Mouse (Mus musculus) hindbrain, embryonic 15.5 days (tissue): ENCODE results near the gene Slc13a4. TPM values are rescaled to one million over a fixed set of nuclear protein-coding genes. Genes with fewer than 3 reads are reported as not detected.
A peak's percentile ranks its signal among the peaks of the same experiment; 100 is the strongest.

Experiments used
- ATAC-seq: fragments of 200-750 bp; cut with Nextera tagmentation; 2 replicates; pipeline ENCODE4 v1.8.0; 2017; ENCODE audit warnings: low read depth, moderate number of reproducible peaks, moderate TSS enrichment; ENCODE audit not compliant: low FRiP score
- H3K27ac ChIP-seq: fragments of 300-500 bp; sonication (generic); replicated peaks from 2 replicates; pipeline ENCODE4 v1.5.1; 2015; ENCODE audit warnings: mild to moderate bottlenecking, inconsistent platforms
- H3K27me3 ChIP-seq: fragments of 300-500 bp; sonication (generic); 2 replicates; pipeline ENCODE4 v1.6.1; 2015; ENCODE audit warnings: control low read depth, inconsistent platforms
- H3K36me3 ChIP-seq: fragments of 300-500 bp; sonication (generic); 2 replicates; pipeline ENCODE4 v1.6.1; 2015; ENCODE audit warnings: control low read depth, inconsistent platforms
- H3K4me1 ChIP-seq: fragments of 300-500 bp; sonication (generic); replicated peaks from 2 replicates; pipeline ENCODE4 v1.6.1; 2015; ENCODE audit warnings: control low read depth, inconsistent platforms
- H3K4me2 ChIP-seq: fragments of 300-500 bp; sonication (generic); 2 replicates; pipeline ENCODE4 v1.6.1; 2015; ENCODE audit warnings: moderate library complexity, mild to moderate bottlenecking, inconsistent platforms
- H3K4me3 ChIP-seq: fragments of 300-500 bp; sonication (generic); 2 replicates; pipeline ENCODE4 v1.5.1; 2015; ENCODE audit warnings: mild to moderate bottlenecking, inconsistent platforms
- H3K9ac ChIP-seq: fragments of 300-500 bp; sonication (generic); 2 replicates; pipeline ENCODE4 v1.6.1; 2015; ENCODE audit warnings: inconsistent platforms
- H3K9me3 ChIP-seq: fragments of 300-500 bp; sonication (generic); 2 replicates; pipeline ENCODE4 v1.6.1; 2016; ENCODE audit warnings: control low read depth, inconsistent platforms
- WGBS: fragments of 180-500 bp; shearing (Covaris S2); methylation state at CpG from one replicate; pipeline ENCODE4 v1.1.7; 2015; 5-methylcytosine and 5-hydroxymethylcytosine counted together
- polyA plus RNA-seq: library from polyadenylated mRNA; unstranded; fragments of >200 nt; fragmentation: Nextera tagmentation; extraction: Ambion mirVana; gene quantifications from 2 replicates; pipeline ENCODE4 v1.2.1, GENCODE M21; 2015

Gene Slc13a4
- polyA plus RNA-seq, 1 experiment from 2014 or later = 7.5 TPM

GRCm38 (mm10) chr6:35298323-35298722 is 9.6 kb downstream of the Slc13a4 start:
- H3K4me1 ChIP-seq = peaks cover 5% of the 10 kb centered on the region; the same call in 1 of the 2 replicates
- no peak for ATAC-seq
- WGBS = 91% methylated on average over 6 of the region's 6 CpGs
- no peaks in the 10 kb centered on the region for H3K9me3 ChIP-seq
- no peak overlapping the region for H3K4me2 ChIP-seq
- no peak overlapping the region for H3K27ac ChIP-seq
- H3K9ac ChIP-seq = no peak overlapping the region
- no peaks in the 10 kb centered on the region for H3K27me3 ChIP-seq
- no peak overlapping the region for H3K4me3 ChIP-seq
- no peaks in the 10 kb centered on the region for H3K36me3 ChIP-seq

DNA sequence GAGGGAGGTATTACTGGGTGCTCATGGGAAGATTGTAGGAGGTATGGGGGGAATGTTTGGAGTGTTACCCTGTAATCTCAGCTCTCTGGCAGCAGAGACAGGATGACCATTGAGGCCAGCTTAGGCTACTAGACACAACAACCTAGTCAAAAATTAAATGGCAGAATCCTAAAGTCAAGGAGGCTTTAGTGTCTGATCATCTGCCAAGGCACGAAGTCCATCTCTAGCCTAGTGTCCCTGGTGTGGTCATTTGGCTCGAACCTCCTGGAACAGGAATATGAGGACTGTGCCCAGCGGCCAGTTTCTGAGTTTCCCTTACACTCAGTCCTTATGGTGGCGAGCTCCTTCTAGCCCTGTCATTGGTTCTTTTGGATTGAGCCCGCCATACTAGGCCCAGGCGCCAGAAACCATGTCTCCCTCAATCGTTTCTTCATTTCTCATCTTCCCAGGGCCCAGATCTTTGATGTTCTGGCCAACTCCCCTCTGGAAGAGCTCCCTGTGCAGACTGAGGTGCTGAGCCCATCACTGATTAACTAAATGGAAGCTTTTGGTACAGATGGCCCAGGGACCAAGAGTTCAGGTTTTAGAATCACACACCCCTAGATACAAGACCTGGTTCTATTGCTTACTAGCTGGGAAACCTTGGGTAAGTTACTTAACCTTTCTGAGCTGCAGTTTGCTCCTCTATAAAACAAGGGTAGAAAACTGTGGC is 10.3 kb downstream of the Slc13a4 start:
- no peaks in the 10 kb centered on the region for H3K27me3 ChIP-seq
- H3K9me3 ChIP-seq = no peaks in the 10 kb centered on the region
- no peak overlapping the region for H3K4me2 ChIP-seq
- H3K36me3 ChIP-seq = no peaks in the 10 kb centered on the region
- H3K4me1 ChIP-seq = peaks cover 5% of the 10 kb centered on the region; the same call in 1 of the 2 replicates
- H3K4me3 ChIP-seq = no peak overlapping the region
- no peak overlapping the region for H3K27ac ChIP-seq
- WGBS = 92% methylated on average over 7 of the region's 7 CpGs
- no peak overlapping the region for H3K9ac ChIP-seq
- no peak for ATAC-seq

DNA sequence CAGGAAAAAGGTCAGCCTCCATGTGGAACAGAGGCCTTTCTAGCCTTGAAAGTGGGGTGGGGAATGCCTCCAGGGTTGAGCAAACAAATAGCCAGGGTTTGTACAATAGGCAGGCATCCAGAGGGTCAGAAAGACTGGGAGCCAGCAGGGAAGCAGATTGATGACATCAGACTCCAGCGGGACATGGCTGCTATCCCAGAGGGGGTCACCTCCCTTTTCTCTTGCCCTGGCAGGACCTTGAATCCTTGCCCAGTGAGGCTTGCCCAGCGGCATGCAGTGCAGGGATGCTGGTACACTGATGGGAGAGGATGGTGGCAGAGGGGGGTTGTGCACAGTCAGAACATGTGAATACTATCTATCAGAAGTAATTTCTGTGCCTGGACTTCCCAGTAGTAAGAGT is 10.9 kb downstream of the Slc13a4 start:
- H3K27ac ChIP-seq = no peak overlapping the region
- H3K27me3 ChIP-seq = no peaks in the 10 kb centered on the region
- peak; percentile 67; the same call in 1 of the 2 replicates for ATAC-seq
- no peaks in the 10 kb centered on the region for H3K36me3 ChIP-seq
- H3K4me1 ChIP-seq = peaks cover 5% of the 10 kb centered on the region; the same call in 1 of the 2 replicates
- no peak overlapping the region for H3K4me3 ChIP-seq
- H3K9ac ChIP-seq = no peak overlapping the region
- no peaks in the 10 kb centered on the region for H3K9me3 ChIP-seq
- H3K4me2 ChIP-seq = no peak overlapping the region
- WGBS = 30% methylated on average over 2 of the region's 2 CpGs

- WGBS = 53% methylated on average over 2 of the region's 2 CpGs
- Histone ChIP-seq H3K27me3 (no peaks in the 10 kb centered on the region), H3K4me2 (no peak overlapping the region), H3K27ac (no peak overlapping the region), H3K36me3 (no peaks in the 10 kb centered on the region), H3K4me3 (no peak overlapping the region), H3K9ac (no peak overlapping the region), H3K4me1 (peaks cover 5% of the 10 kb centered on the region; the same call in 1 of the 2 replicates), H3K9me3 (no peaks in the 10 kb centered on the region)
- no peak for ATAC-seq
Observed at GRCm38 (mm10) chr6:35294964-35295363, 13.0 kb downstream of the Slc13a4 start.

- H3K27ac ChIP-seq = no peak overlapping the region
- no peaks in the 10 kb centered on the region for H3K36me3 ChIP-seq
- no peak overlapping the region for H3K4me2 ChIP-seq
- H3K27me3 ChIP-seq = no peaks in the 10 kb centered on the region
- H3K4me1 ChIP-seq = peaks cover 14% of the 10 kb centered on the region
- ATAC-seq = no peak
- no peak overlapping the region for H3K4me3 ChIP-seq
- 92% methylated on average over 8 of the region's 8 CpGs for WGBS
- H3K9ac ChIP-seq = no peak overlapping the region
- H3K9me3 ChIP-seq = no peaks in the 10 kb centered on the region
Observed at GRCm38 (mm10) chr6:35289676-35290075, 18.3 kb downstream of the Slc13a4 start.

DNA sequence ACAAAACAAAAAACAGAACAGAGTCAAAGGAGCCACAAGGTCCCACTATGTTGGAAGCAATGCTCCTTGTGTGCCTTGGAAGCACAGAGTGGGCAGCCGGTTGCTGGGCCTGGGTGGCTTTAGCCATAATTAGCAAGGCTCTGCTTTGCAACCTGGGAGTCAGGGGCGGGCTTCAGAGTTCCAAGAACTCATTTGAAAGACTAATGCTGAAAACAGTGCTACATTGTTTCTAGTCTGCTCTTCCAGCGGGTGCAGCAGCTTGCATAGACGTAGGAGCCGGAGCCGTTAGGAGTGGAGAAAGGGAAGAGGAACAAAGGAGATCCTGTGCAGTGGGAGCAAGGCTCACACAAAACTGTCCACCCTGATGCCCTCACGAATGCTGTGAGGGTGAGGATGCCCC is 19.0 kb downstream of the Slc13a4 start:
- H3K9me3 ChIP-seq = no peaks in the 10 kb centered on the region
- peaks cover 14% of the 10 kb centered on the region for H3K4me1 ChIP-seq
- H3K4me2 ChIP-seq = no peak overlapping the region
- H3K36me3 ChIP-seq = no peaks in the 10 kb centered on the region
- 20% methylated on average over 7 of the region's 7 CpGs for WGBS
- H3K9ac ChIP-seq = no peak overlapping the region
- no peaks in the 10 kb centered on the region for H3K27me3 ChIP-seq
- peak; percentile 72 for ATAC-seq
- no peak overlapping the region for H3K4me3 ChIP-seq
- peak overlapping the region; percentile 53; the same call in 1 of the 2 replicates for H3K27ac ChIP-seq

- 49% methylated on average over 11 of the region's 11 CpGs for WGBS
- Histone ChIP-seq H3K27me3 (no peaks in the 10 kb centered on the region), H3K4me2 (peak overlapping the region; percentile 15; the same call in 1 of the 2 replicates), H3K9me3 (no peaks in the 10 kb centered on the region), H3K9ac (no peak overlapping the region), H3K36me3 (no peaks in the 10 kb centered on the region), H3K4me3 (no peak overlapping the region), H3K27ac (peak overlapping the region; percentile 53; the same call in 1 of the 2 replicates), H3K4me1 (peaks cover 14% of the 10 kb centered on the region)
- peak; percentile 71 for ATAC-seq
Observed at GRCm38 (mm10) chr6:35288114-35288761, 19.7 kb downstream of the Slc13a4 start.

- ATAC-seq = no peak
- WGBS = 83% methylated on average over 10 of the region's 10 CpGs
Observed at GRCm38 (mm10) chr6:35279306-35279705, 28.6 kb downstream of the Slc13a4 start.

GRCm38 (mm10) chr6:35277903-35278587 is 29.9 kb downstream of the Slc13a4 start:
- WGBS = 70% methylated on average over 10 of the region's 10 CpGs
- Histone ChIP-seq H3K9me3 (no peaks in the 10 kb centered on the region), H3K9ac (no peak overlapping the region), H3K27ac (no peak overlapping the region), H3K4me3 (no peak overlapping the region), H3K4me2 (no peak overlapping the region), H3K27me3 (no peaks in the 10 kb centered on the region), H3K4me1 (no peaks in the 10 kb centered on the region), H3K36me3 (no peaks in the 10 kb centered on the region)
- no peak for ATAC-seq

More at GRCm38 (mm10) chr6:35279306-35279705, 28.6 kb downstream of the Slc13a4 start:
- no peaks in the 10 kb centered on the region for H3K36me3 ChIP-seq
- H3K4me1 ChIP-seq = no peaks in the 10 kb centered on the region
- H3K9me3 ChIP-seq = no peaks in the 10 kb centered on the region
- no peak overlapping the region for H3K27ac ChIP-seq
- H3K4me2 ChIP-seq = no peak overlapping the region
- H3K9ac ChIP-seq = no peak overlapping the region
- H3K27me3 ChIP-seq = no peaks in the 10 kb centered on the region
- H3K4me3 ChIP-seq = no peak overlapping the region

DNA sequence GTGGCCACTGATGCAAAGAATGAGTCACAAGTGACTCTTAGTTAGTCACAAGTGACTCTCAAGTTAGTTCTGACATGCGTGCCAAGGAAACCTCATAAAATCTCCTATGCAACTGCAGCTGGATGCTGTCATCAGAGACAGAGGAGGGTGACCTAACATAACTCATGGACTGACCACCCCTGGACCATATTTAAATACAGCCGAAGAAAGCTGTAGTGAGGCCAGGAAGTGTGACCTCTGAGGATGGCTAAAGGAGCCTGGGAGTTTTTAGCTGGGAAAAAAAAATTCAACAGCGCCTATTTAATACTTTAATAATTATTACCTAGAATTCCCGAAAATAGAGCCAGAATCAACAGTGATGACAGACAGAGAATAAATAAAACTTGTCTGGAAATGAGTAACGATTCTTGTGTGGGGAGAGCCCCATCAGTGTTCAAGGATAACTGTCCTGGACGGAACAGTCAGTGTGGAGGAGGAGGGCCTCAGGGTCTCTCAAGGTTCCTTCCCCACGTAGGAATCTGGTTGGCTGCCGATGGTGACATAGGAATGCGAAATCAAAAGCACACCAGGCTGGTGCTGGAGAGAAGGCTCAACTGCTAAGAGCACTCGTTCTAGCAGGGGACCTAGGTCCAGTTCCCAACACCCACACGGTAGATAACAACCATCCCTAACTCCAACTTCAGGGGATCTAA is 34.4 kb downstream of the Slc13a4 start:
- Histone ChIP-seq H3K9ac (no peak overlapping the region), H3K9me3 (no peaks in the 10 kb centered on the region), H3K4me3 (no peak overlapping the region), H3K4me2 (no peak overlapping the region), H3K27me3 (no peaks in the 10 kb centered on the region), H3K4me1 (no peaks in the 10 kb centered on the region), H3K36me3 (no peaks in the 10 kb centered on the region), H3K27ac (no peak overlapping the region)
- 85% methylated on average over 11 of the region's 11 CpGs for WGBS
- no peak for ATAC-seq

DNA sequence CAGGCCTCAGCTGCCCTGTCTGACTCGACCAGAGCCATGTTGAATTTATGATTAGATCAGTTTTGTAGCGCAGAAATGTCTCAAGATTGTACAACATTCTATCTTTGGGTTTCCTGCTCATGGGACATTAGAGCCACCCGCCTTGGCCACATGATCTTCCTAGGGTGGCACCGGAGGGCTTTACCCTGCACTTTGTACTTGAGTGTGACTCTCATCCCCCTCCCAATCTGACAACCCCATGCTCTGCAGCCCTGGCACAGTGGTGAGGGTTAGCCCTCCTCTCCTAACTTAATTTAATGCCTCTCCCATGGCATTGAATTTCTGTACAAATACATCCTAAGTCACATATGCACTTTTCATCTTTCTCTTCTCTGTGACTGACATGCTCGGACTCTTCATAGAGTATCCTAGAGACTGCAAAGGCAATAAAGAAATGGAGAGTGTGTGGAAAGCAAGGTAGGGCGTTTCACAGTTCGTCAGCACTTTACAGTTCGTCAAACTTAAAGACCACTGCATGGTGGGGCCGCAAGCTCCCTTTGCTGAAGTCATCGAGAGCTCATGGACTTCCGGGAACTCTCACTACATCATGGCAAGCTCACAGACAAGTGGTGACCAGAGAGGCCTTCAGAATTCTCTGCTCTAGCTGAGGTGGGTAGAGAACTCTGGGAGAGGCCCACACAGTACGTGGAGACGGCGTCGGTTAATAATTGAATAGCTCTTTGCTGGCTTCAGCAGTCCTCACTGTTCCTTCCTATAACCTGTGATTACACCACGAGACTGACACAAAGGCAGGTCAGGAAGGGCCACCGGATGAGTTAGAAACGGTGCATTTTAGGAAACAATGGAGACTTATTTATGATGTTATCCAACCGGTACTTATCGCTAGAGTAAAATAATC is 35.8 kb downstream of the Slc13a4 start:
- Histone ChIP-seq H3K9ac (no peak overlapping the region), H3K36me3 (no peaks in the 10 kb centered on the region), H3K4me1 (no peaks in the 10 kb centered on the region), H3K27me3 (no peaks in the 10 kb centered on the region), H3K9me3 (no peaks in the 10 kb centered on the region), H3K27ac (no peak overlapping the region), H3K4me2 (no peak overlapping the region), H3K4me3 (no peak overlapping the region)
- 80% methylated on average over 20 of the region's 20 CpGs for WGBS
- ATAC-seq = 0 out of 2 replicates have a peak, but pooled peaks have one; percentile 25
